Mouse (Mus musculus) bone marrow, adult 2 months (tissue): Measurements from ENCODE around the gene Syt6.

Experiments
- CTCF ChIP-seq: fragments of 200-500 bp; IDR thresholded peaks from 2 replicates; pipeline ENCODE4 v1.5.1; 2011; ENCODE audit warnings: low read length, control low read depth; ENCODE audit not compliant: control insufficient read depth, insufficient read depth
- POLR2A ChIP-seq: fragments of 200-500 bp; IDR thresholded peaks from 2 replicates; pipeline ENCODE4 v1.6.1; 2011; ENCODE audit warnings: low read depth, mild to moderate bottlenecking, control low read depth, low read length, borderline replicate concordance; ENCODE audit not compliant: control insufficient read depth

DNA sequence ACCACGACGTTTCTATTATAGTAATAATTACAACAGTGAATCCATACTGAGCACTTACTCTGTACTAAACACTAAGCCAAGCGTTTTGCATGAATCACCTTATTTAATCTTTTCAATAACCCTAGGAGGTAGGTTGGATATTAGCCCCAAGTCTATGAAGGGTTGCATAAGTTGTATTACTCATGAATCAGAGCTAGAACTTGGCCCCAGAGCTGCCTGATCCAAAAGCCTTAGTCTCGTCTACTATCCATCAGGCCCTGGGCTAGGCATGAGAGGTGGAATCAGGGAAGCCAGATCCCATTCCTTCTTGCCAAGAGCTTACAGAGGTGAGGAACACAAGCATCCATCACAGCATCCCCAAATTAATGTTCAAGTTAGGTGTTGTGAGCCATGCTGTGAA, 40.6 kb downstream of the Syt6 start:
- TF ChIP-seq CTCF (no peak), POLR2A (no peak)
